Mouse (Mus musculus) spleen, adult 2 months (tissue): Measurements from ENCODE around the gene Bmper. TPM values are rescaled to one million over a fixed set of nuclear protein-coding genes. Genes with fewer than 3 reads are reported as not detected.

Experiments used
- DNase-seq, 2 experiments: peaks; one replicate each; pipeline versions ENCODE4 v3.0.0 to v3.0.0-alpha.2; 2012 to 2021; ENCODE audit warnings: low spot score in 2 of 2, low read depth in 1 of 2
- H3K27ac ChIP-seq: fragments of 200-500 bp; 2 replicates; pipeline ENCODE4 v1.5.1; 2012; ENCODE audit warnings: low read length, inconsistent platforms; ENCODE audit not compliant: insufficient read depth
- H3K27me3 ChIP-seq: fragments of 200-500 bp; 2 replicates; pipeline ENCODE4 v1.6.1; 2012; ENCODE audit warnings: mild to moderate bottlenecking, moderate library complexity, low read length, inconsistent platforms; ENCODE audit not compliant: control insufficient read depth, insufficient read depth
- H3K36me3 ChIP-seq: fragments of 200-500 bp; 2 replicates; pipeline ENCODE4 v1.6.1; 2012; ENCODE audit warnings: mild to moderate bottlenecking, low read length, inconsistent platforms; ENCODE audit not compliant: control insufficient read depth, insufficient read depth
- H3K4me1 ChIP-seq: fragments of 200-500 bp; 2 replicates; pipeline ENCODE4 v1.6.1; 2011; ENCODE audit warnings: inconsistent platforms; ENCODE audit not compliant: control insufficient read depth, insufficient read depth, insufficient read length
- H3K4me3 ChIP-seq: fragments of 200-500 bp; 2 replicates; pipeline ENCODE4 v1.5.1; 2011; ENCODE audit warnings: mild to moderate bottlenecking, inconsistent platforms; ENCODE audit not compliant: insufficient read depth, insufficient read length; ENCODE audit errors: extremely low read depth
- CTCF ChIP-seq: fragments of 200-500 bp; IDR thresholded peaks from 2 replicates; pipeline ENCODE4 v1.5.1; 2011; ENCODE audit warnings: mild to moderate bottlenecking, inconsistent platforms; ENCODE audit not compliant: insufficient read depth, insufficient read length, insufficient replicate concordance; ENCODE audit errors: extremely low read depth
- POLR2A ChIP-seq: fragments of 200-500 bp; IDR thresholded peaks from 2 replicates; pipeline ENCODE4 v1.6.1; 2011; ENCODE audit warnings: low read depth, low read length, inconsistent platforms
- WGBS: fragments of 180-500 bp; shearing (Covaris S2); methylation state at CpG from one replicate; pipeline ENCODE4 v1.1.7; 2018; 5-methylcytosine and 5-hydroxymethylcytosine counted together
- polyA plus RNA-seq: library from polyadenylated mRNA; depleted of rRNA; stranded (reverse); fragments of >200 nt; gene quantifications from 2 replicates; pipeline ENCODE4 v1.2.3, GENCODE M21; 2012

Bmper gene
- polyA plus RNA-seq, 1 experiment, result 0.44 TPM

- H3K27me3 ChIP-seq, result no peaks in the 10 kb centered on the region
- no peak for DNase-seq
- WGBS, result 44% methylated on average over 4 of the region's 4 CpGs
These were observed 237.8 kb downstream of the Bmper start for GRCm38 (mm10) chr9:23460721-23461120.

GRCm38 (mm10) chr9:23462949-23463608 lies 240.2 kb downstream of the Bmper start:
- TF ChIP-seq CTCF (no peak), POLR2A (no peak)
- H3K4me3 ChIP-seq, result no peak overlapping the region
- WGBS, result 52% methylated on average over 3 of the region's 3 CpGs
- DNase-seq, result no peak
- no peaks in the 10 kb centered on the region for H3K27me3 ChIP-seq
- H3K4me1 ChIP-seq, result no peaks in the 10 kb centered on the region
- H3K27ac ChIP-seq, result no peak overlapping the region
- H3K36me3 ChIP-seq, result no peaks in the 10 kb centered on the region

More at GRCm38 (mm10) chr9:23460721-23461120, 237.8 kb downstream of the Bmper start:
- H3K36me3 ChIP-seq, result no peaks in the 10 kb centered on the region
- TF ChIP-seq CTCF (no peak), POLR2A (no peak)
- H3K27ac ChIP-seq, result no peak overlapping the region
- H3K4me3 ChIP-seq, result no peak overlapping the region
- no peaks in the 10 kb centered on the region for H3K4me1 ChIP-seq

- WGBS, result 78% methylated on average over 7 of the region's 7 CpGs
- no peak for DNase-seq
- Histone ChIP-seq H3K4me3 (no peak overlapping the region), H3K27ac (no peak overlapping the region), H3K36me3 (no peaks in the 10 kb centered on the region), H3K4me1 (no peaks in the 10 kb centered on the region), H3K27me3 (no peaks in the 10 kb centered on the region)
- TF ChIP-seq POLR2A (no peak), CTCF (no peak)
These were observed 242.2 kb downstream of the Bmper start for GRCm38 (mm10) chr9:23464981-23465630.

- no peaks in the 10 kb centered on the region for H3K4me1 ChIP-seq
- H3K36me3 ChIP-seq, result no peaks in the 10 kb centered on the region
- TF ChIP-seq CTCF (no peak), POLR2A (no peak)
- no peak for DNase-seq
- WGBS, result 69% methylated on average over 1 of the region's 1 CpGs
- H3K4me3 ChIP-seq, result no peak overlapping the region
- H3K27ac ChIP-seq, result no peak overlapping the region
- no peaks in the 10 kb centered on the region for H3K27me3 ChIP-seq
These were observed 247.0 kb downstream of the Bmper start for GRCm38 (mm10) chr9:23469886-23470285.

GRCm38 (mm10) chr9:23485851-23486250 lies 263.0 kb downstream of the Bmper start:
- Histone ChIP-seq H3K27ac (no peak overlapping the region), H3K27me3 (no peaks in the 10 kb centered on the region), H3K36me3 (no peaks in the 10 kb centered on the region), H3K4me3 (no peak overlapping the region), H3K4me1 (no peaks in the 10 kb centered on the region)
- no peak for DNase-seq
- 75% methylated on average over 4 of the region's 4 CpGs for WGBS
- no peak for TF ChIP-seq CTCF
- TF ChIP-seq POLR2A, result no peak

- H3K4me1 ChIP-seq, result no peaks in the 10 kb centered on the region
- no peak for DNase-seq
- H3K4me3 ChIP-seq, result no peak overlapping the region
- no peaks in the 10 kb centered on the region for H3K36me3 ChIP-seq
- TF ChIP-seq CTCF, result no peak
- TF ChIP-seq POLR2A, result no peak
- H3K27me3 ChIP-seq, result no peaks in the 10 kb centered on the region
- no peak overlapping the region for H3K27ac ChIP-seq
- WGBS, result 86% methylated on average over 5 of the region's 5 CpGs
These were observed 264.0 kb downstream of the Bmper start for GRCm38 (mm10) chr9:23486725-23487378.
